Mouse (Mus musculus): ENCODE measurements at regions not wholly inside any gene's neighbourhood (a gene's known extent, or its start where the extent isn't known, plus 50 kb on each side); places are given as distances from the start of the nearest gene placed in this dataset.

DNA sequence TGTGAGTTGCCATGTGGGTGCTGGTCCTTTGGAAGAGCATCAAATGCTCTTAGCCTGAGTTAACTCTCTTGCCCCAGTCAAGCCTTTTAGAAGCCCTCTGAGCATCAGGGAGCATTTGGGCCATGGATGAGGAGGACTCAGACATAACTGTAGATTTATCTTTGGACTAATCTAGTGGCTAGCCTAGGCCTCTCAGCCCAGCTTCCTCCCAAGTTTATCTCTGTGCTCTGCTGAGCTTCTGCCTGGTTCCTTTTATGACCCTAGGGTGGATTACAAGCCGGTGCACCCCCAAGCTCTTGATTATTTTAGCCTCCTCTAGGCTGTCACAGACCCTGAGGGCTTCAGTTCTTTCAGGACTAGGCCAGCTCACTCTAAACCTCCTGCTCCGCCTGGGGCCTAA, 102.6 kb upstream of the Vps8 start:
- DNase-seq (ENCODE audit: low read depth, low spot score), result no peak

DNA sequence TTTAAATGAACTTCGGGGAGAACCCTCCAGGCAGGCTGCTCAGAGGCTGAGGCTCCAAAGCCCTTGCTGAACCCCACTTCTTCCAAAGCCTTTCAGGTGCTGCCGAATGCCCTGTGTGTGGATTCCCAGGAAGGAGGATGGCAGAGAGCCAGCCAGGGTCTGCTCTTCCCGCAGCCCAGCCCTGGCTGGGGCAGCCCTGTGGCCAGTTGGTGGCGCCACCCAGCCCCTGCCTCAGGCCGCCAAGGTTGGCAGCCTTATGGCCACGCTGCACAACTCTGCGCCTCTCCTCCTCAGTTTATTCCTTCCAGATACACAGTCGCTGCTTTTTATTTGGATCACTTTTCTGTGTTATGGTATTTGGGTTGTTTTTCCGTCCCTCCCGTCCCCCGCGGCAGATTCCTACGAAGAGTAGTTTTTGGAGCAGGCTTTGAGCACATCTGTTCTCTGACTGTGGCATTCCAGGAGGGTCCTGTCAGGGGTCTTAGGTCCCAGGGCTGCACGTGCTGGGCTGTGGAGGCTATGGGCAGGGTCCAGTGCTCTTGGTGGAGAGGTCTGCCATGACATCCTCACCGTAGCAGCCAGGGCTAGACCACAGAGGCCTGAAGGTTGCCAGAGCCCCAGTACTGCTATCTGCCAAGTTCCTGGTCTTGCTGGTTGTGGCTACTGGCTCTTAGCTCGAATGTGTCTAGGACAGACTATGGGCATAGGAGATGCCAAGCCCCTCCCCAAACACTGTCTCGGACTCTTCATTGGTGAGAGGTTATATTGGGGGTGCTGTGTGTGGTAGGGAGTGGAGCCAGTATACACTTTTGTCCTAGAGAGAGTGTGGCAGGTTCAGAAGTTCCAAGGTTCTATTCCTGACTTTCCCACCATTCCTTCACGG, 101.5 kb upstream of the Vps8 start:
- DNase-seq (ENCODE audit: low read depth, low spot score), result no peak

DNA sequence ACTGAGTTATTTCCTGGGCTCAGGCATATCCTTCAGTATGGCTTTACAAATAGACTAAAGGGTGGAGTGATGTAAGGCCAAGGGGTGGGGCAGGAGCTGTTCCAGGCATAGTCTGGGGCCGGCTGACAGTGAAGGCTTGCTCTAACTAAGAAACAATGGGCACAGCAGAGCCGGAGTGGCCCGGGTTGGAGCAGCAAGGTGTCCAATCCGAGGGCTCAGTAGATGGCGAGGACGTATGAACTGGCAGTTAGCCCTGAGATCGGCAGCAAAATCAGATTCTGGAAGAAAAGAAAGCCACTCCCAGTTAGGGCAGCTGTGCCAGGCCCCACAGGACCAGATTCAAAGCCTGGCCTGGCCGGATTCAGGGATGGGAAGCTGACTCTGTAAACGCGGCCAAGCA, 100.5 kb upstream of the Vps8 start:
- no peak for DNase-seq (ENCODE audit: low read depth, low spot score)

DNA sequence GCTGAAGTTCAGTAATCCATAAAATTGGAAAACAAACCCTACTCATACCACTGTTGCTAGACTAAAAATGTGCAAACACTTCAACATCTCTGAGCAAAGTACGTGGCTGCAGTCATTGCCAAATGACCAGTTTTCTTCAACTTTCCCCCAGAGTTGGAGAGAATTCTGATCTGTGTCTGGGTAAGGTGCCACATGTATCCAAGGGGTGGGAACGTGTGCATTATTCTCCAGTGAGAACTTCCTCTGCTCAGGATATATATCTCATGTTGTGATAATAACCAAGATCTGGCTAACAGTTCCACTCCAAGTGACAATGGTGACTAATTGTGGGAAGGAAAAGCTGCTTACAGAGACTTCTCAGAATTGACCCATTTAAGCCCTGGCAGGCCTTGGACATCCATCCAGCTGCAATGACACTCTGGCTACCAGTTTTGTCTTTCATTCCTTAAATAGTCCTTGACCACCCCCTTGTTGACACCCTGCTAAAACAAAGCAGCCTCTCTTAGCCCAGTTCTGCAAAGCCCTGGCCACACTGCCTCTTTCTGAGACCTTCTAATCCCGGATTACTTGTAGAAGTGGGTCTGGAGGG, 99.4 kb upstream of the Vps8 start:
- DNase-seq (ENCODE audit: low read depth, low spot score), result no peak

DNA sequence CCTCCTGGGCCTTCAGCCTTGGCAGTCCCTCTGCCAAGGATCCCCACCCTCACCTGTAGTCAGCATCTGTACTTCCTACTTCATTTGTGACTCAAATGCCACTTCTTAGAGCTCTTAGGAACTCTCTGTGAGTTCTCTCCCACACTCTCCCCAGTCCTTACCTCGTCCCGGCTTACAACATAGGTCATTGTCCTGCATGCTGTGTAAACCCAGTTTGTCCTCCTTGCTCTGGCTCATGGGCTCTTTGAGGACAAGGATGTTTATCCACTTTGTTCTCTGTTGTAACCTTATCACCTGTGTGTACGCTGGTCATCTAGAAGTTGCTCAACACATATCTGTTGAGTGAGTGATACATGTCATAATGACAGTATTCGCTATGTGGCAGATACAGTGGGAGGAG, 94.9 kb upstream of the Vps8 start:
- no peak for DNase-seq (ENCODE audit: low read depth, low spot score)

DNA sequence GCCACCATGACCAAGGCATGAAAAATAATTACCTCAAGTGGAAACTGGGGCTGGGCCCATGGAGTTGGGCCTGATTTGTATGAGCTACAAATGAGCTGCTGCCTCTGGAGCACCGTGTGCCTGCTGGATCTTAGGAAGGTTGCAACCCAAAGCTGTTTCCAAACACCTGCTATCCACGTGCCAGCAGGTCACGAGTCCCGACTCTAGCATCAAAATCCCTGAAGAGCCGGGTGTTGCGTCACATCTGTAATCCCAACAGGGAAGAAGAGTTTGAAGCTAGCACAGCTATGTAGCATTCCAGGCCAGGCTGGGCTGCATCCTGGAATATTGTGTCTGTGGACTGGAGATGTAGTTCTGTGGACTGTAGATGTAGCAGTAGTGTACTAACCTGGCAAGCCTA, 93.7 kb upstream of the Vps8 start:
- no peak for DNase-seq (ENCODE audit: low read depth, low spot score)

DNA sequence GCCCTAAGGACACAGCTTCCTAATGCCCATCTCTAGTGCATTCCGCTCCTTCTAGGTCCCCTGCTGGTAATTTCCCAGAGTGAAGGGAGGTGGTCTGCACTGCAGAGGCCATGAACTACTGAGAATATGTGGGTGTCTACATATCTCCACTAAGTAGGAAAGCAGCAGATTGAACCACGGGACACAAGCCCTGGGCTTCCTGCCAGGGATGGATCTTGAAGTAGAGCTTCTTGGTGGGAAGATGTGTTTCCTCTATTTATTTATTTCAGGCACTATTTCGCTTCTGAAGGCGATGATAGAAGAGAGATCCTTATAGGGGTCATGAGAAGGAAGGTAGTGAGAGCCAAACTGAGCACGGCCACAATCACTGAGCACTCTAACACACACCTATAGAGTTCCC, 91.7 kb upstream of the Vps8 start:
- DNase-seq (ENCODE audit: low read depth, low spot score), result no peak

DNA sequence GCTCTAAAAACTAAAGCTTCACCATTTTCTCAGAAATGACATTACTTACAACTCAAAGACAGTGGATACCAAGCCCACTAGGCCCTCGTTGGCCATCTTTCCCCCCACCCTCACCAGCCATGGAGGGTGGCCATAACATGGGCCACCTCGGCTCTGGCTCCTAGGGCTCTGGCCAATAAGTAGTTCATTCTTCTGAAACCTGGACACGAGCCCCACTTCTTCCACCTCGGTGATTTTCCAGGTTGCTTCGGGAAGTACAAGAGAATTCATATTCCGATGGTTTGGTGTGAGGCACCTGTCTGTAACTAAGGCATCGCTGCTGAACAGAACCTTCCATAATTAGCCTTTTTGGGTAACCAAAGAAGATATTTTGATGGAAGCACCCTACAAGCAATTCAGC, 90.5 kb upstream of the Vps8 start:
- DNase-seq (ENCODE audit: low read depth, low spot score), result no peak

DNA sequence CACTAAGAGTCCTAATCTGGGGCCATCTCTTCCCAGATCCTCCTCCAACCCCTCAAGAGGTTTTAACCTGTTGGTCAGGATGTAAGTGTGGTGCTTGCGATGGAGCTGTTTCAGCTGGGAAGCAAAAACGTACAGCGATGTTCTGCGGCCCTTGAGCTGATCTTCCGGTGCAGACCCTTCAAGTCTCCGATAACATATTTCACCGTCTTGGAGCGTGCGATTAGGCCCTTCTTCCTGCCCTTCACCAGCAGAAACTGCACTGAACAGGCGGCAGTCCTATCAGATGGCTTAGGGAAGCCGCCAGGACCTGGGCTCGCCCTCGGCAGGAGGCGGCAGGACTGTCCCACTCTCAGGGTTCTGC, 90.1 kb upstream of the Vps8 start:
- DNase-seq (ENCODE audit: low read depth, low spot score), result no peak

DNA sequence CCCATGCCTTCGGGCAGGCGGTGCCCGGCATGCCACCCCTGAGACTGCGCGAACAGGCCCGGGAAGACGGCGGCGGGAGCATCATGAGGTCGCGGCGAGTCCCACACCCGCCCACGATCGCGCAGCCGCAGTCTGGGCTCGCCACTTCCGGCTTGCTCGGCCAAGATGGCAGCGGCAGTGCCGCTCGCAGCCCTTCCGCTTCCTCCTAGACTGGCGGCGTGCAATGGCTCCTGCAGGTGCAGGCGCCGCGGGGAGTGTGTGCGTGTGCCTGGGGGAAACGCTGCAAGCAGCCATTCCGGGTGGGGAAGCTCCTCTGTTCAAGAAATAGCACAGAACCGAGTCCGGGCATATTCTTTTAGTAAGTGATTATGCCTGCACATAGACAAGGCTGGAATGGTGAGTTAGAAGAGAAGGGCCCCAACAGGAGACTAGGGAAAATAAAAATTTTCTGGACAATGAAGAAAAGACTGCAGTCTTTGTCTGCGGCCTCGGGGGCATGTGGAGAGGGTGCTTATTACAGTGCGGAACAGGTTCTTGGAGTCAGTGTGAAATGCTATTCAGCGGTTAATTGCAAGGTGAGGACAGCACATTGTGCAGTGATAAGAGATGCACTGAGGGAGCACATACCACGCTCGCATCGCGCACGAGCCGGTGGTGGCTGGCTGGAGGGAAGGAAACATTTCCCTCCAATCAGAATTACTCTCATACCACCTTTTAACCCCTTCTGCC, 89.5 kb upstream of the Vps8 start:
- peak; percentile 92 for DNase-seq (ENCODE audit: low read depth, low spot score)

DNA sequence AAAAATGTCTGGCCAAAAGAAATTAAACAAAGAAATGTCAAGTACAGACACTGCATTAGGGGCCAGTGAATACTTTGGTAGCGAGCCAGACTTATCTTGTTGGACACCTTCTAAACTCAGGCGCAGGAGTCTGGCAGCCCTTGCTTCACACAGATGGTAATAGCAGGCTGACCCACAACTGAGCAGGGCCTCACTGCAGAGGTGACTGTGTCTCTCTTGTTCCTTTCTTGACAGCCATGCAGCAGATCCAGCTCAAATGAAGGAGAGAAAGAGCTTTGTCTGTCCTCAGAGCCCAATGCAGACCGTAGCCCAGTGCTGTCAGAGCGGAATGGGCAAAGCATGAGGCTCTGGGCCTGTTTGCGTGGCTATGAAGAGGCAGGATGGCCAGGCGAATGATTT, 83.9 kb upstream of the Vps8 start:
- DNase-seq (ENCODE audit: low read depth, low spot score), result no peak

DNA sequence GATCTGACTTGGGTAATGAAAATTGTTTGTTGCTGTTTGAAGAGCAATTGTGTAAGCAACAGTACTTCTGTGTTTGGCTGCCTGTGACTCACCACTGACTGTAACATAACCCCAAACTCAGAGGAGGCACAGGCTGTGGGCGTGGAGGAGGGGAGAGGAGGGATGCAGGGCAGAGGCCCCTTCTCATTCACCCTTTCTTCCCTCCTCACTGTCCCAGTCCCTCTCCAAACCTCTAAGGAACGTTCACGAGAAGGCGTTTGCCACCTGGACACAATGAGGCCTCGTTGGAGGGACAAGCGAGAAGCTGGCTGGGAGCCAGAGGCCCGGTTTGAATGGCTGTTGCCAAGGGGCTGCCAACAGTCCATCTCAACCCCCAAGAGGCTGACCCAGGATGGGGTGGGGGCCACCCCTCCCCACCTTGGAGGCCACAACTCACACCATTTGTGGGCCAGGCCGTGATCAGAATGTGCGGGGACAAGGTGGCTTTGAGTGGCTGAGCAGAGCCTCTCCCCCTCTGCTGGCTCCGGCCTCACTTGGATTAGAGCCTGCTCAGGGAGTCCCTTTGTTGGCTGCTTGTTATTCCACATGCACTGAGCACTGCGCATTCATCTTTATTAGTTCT, 83.3 kb upstream of the Vps8 start:
- no peak for DNase-seq (ENCODE audit: low read depth, low spot score)

DNA sequence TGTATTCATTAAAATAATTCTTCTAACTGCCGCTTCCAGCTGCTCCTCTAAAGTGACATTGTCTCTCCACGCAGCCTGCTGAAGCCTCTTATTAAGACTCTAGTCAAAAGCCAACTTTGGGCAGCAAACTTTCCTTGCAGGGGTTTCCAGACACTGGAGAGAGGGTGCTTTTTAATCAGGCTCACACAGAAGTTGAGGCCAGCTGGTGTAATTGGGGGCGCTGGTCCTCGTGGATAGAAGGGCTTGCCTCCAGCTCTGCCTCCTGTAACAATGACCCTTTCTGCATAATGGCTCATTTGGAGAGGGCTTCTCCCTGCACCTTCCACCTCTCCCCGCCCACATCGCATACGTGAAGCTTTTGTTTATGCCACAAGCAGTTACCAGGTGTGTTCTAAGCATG, 82.8 kb upstream of the Vps8 start:
- DNase-seq (ENCODE audit: low read depth, low spot score), result no peak

DNA sequence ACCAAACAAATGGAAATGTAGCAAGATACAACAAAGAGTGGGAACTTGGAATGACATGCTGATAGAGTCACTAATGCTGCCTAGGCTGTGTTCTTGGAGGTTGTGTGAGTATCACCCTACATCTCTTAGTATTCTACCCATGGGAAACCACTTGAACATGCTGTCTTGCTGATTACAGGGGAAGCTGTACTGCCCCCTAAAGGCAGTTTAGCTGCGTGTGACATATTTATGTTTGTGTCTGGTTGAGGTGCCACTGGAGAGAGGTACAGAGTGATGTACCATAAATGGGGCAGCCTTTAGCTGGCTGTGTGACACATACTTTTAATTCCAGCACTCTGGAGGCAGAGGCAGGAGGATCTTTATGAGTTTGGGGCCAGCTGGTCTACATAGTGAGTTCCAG, 73.0 kb upstream of the Vps8 start:
- no peak for DNase-seq (ENCODE audit: low read depth, low spot score)

DNA sequence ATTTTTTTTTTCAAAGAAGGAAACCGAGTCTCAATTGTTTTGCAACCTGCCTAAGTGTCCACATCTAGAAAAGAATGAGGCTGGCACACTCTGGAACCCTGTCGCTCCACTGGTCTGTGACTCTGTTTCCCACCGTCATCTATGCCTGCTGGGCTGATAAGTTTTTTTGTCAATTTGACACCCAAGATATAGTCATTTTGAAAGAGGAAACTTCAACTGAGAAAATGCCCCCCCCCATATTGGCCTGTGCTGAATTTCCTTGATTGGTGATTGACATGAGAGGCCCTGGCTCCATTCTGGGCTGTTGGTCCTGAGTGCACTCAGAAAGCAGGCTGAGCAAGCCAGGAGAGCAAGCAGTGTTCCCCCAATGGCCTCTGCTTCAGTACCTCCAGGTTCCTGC, 71.6 kb upstream of the Vps8 start:
- DNase-seq (ENCODE audit: low read depth, low spot score), result no peak

DNA sequence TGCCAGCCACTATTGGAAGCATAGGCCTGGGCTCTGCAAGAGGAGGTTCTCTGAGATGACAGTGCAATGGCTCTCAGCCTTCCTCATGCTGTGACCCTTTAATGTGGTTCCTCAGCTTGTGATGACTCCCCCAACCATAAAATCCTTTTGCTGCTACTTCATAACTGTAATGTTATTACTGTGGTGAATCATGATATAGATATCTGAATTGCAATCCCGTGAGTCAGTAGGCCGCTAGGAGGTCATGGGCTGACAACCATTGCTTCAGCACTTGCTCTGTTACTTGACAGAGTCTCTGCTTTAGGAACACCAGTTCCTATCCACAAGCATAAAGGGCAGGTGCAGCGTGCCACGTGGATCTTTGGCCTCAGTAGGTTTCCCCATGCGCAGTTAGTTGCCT, 69.8 kb upstream of the Vps8 start:
- DNase-seq (ENCODE audit: low read depth, low spot score), result no peak

DNA sequence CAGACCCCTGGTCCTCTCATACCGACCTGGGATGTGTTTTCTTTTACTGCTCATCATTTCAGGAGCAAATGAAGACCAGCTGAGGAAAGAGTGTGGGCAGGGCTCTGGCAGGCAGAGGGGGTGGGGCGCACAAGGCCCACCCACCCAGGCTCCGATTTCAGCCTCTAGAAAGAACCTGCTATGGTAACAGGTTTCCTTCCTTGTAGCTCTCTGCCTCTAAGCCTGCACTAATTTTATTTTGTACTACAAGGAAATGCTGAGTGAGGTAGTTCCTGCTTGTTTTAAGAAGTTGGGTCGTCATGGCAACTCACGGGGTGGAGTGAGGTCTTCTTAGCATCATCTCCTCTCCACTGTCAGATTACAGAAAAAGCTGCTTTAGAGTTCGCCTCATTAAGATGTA, 69.4 kb upstream of the Vps8 start:
- DNase-seq (ENCODE audit: low read depth, low spot score), result no peak

DNA sequence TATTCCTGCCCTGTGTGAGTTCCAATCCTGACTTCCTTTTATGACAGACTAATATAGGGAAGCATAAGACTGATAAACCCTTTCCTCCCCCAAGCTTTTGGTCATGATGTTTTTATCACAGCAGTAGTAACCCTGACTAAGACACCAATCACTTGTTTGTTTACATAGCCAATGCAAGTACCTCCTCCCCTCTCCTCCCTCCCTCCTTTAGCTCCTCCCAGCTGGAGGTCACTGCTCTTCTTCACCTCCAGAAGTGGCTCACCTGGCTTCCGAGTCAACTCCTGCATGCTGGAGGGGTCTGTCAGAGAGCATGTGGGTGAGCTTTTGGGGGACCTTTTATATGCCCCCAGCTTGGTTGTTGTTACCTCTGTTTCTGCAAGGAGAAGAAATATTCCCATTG, 67.3 kb upstream of the Vps8 start:
- no peak for DNase-seq (ENCODE audit: low read depth, low spot score)

DNA sequence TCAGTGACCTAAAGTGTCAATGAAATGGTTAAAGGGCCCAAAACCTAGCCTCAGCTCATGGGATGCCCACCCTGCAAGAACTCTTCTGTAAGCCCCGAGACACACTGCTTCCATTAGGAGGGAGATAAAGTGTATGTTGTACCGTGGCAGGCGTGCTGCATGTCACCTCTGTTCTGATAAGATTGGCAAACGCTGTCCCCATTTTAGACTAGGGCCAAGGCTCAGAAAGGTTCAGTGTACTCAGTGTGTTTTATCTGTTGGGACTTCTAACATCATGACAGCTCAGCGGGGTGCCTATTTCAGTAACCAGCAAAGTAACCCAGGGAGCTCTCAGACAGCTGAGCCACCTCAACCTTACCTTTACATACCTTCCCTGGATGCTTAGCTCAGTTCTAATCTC, 65.5 kb upstream of the Vps8 start:
- no peak for DNase-seq (ENCODE audit: low read depth, low spot score)

DNA sequence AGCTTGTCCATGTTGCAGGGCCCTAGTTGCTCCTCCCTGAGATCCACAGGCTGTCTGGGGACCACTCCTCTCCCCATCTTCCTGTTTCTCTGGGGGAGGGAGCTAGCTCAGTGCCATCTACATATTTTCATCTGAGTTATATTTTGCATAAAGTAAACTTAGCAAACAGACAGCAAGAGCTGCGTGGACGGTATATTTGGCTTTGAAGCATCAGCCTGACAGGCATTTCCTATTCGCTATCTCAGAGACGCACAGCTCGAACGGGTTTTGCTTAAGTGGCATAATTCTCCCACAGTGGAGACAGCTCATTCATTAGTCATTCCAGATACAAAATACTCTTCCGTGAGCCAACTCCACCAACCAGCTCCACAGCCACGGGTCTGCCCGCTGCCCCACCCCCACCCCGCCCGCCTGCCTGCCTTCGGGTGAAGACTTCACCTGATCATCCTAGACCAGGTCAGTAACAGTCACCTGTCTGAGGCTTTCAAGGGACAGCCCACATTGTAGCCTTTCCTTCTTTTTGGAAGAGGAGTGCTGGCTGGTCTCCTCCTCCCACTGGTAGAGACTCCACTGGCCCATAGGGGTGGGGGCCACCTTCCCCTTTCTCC, 64.5 kb upstream of the Vps8 start:
- no peak for DNase-seq (ENCODE audit: low read depth, low spot score)

DNA sequence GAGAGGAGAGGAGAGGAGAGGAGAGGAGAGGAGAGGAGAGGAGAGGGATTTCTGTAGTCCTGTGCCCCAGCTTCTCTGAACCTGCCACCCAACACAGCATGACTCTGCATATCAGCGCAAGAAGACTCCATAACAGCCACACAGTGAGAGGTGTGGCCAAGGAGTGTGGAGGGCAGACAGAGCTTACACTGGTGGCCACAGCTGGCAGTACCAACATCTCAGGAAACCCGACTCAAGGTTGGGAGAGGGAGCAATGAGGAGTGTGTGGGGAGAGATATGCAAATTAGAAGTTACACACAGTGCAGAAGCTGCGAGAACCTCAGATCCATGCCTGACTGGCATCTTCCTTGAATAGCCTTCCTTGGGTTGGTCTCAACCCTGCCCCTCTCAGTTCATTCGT, 63.5 kb upstream of the Vps8 start:
- no peak for DNase-seq (ENCODE audit: low read depth, low spot score)

DNA sequence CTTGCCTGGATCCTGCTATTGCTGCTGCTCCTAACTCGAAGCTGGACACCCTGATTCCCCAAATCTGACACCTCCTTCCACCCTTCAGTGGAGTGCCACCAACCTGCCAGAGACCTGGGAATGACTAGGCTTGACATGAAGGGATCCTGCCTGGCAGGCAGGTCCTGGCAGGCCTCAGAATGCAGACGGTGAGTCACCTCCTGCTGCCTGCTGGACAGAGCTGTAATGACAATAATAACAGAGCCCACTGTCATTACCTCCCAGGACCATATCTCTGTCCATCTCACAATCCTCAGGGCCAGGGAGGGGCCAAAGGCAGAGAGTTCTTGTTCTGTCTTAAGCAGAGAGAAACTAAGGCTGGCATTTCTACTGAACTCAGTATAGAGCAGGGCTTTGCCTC, 61.5 kb upstream of the Vps8 start:
- no peak for DNase-seq (ENCODE audit: low read depth, low spot score)
